Mouse (Mus musculus): ENCODE measurements at regions not wholly inside any gene's neighbourhood (a gene's known extent, or its start where the extent isn't known, plus 50 kb on each side); places are given as distances from the start of the nearest gene placed in this dataset.
A peak's percentile ranks its signal among the peaks of the same experiment; 100 is the strongest.

DNA sequence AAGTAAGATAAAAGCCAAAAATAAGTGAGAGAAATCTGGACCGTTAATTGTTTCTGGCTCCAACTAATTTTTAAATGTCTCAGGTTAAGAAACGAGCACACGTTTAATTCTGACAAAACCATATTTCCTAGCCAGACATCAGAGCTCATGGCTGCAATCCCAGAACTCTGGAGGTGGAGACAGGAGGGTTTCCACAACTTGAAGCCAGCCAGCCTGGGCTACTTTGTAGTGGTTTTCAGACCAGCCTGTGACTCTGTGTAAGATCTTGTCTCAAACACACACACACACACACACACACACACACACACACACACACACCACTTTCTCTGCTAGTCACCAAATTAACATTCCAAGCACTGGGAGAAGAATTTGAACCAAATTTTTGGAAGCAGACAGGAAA, 174.2 kb downstream of the Efnb2 start:
- ATAC-seq (replicated peaks; ENCODE audit: poor library complexity): no peak

DNA sequence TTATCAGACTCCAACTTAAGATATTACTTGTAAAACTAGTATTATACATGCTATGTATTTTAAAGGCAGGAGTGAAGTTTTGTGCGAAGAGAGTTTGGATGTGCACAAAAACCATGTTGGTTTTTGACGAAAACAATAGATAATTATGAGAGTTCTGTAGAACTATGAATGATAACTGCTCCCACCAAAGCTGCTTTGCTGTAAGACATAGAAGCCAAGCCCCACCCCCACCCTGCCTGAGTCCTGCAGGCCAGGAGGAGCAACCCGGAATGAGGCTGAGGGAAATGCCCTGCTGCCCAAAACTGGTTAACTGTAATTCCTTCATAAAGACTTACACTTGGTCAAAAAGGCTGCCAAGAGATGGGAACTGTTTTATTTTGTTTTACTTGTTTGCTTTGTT, 175.8 kb downstream of the Efnb2 start:
- ATAC-seq (replicated peaks; ENCODE audit: poor library complexity): no peak

DNA sequence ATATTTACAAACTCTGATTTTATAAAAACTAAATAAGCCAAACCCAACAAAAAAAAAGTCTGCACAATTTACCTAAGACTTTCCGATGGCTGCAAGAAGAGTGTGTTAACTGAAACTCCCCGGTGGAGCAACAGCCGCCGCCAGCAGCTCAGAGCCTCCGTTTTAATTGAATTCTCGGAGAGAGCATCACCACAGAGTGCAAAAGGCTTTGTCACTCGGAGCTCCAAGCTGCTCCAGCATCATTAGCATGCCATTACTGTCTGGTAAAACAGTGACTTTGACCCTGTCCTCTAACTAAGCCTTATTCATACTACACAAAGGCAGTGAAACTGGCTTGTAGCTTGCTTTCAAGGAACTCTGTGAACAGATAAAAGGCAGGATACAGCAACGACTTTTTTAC, 176.5 kb downstream of the Efnb2 start:
- no peak for ATAC-seq (replicated peaks; ENCODE audit: poor library complexity)

DNA sequence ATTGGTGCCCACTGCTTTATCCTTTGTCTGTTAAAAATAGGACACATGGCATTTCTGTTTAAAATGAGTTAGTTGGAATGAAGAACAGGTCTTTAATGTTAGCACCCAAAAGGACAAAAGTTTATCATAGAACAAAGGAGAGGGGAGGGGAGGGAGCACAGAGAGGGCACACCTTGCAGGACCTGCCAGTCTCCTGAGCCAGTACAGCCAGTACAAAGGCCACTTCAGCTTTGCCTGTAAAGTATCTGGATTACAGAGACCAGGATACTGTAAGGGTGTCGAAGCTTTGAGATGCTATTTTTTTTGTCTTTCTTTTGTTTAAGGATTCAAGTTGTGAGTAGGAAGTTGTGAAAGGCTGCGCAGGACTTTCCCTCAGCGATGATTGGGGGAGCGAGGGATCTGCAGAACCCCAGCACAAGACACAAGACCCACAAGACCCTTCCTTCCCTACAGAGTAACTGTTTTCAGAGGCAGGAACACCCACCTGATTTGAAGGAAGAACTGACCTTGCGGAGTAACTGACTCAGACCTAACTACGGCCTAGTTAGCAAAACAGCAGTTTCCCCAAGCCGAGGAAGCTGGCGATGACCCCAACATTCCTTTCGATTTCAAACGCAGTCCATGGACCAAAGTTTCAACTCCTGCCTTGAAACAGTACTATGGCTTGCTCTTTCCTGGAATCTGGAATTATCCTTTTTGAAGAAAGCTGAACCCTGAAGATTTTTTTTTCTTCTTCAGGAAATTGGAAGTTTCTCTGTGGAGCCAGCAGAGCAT, 178.1 kb downstream of the Efnb2 start:
- ATAC-seq (replicated peaks; ENCODE audit: poor library complexity): no peak

DNA sequence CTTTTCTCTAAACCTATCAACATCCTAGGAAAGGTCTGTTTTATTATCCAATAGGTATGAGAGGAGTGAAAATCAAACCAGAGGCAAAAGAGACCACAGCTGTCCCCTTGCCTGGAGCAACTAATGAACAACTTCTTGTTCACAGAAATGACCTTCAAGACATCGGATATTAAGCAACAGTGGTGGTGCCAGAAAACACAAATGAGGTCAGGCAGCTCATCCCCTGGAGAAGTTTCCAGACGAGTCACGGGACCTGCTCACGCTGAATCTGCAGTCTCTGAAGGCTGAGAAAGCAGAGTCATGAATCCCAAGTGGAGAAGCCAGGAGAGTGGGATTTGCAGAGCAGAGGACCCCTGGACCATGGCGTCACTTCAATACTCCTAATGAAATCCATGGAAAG, 183.6 kb downstream of the Efnb2 start:
- ATAC-seq (replicated peaks; ENCODE audit: poor library complexity): no peak

DNA sequence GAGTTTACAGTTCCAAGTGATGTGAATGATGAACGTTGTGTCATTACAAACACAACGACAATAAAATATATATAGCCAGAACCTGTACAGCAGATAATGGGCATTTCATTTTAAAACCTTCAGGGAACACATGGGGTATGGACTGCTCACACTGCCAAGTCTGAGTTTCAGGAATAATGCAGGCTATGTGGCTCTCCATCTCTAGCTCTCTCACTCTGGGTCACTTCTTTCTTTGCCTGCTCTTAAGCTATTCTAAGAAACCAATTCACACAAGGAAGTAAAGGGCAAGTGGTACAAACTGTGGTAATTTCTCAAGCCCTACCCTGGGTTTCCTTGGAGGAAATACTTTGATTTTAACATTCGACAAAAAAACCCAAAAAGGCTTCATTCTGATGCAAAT, 192.5 kb downstream of the Efnb2 start:
- no peak for ATAC-seq (replicated peaks; ENCODE audit: poor library complexity)

DNA sequence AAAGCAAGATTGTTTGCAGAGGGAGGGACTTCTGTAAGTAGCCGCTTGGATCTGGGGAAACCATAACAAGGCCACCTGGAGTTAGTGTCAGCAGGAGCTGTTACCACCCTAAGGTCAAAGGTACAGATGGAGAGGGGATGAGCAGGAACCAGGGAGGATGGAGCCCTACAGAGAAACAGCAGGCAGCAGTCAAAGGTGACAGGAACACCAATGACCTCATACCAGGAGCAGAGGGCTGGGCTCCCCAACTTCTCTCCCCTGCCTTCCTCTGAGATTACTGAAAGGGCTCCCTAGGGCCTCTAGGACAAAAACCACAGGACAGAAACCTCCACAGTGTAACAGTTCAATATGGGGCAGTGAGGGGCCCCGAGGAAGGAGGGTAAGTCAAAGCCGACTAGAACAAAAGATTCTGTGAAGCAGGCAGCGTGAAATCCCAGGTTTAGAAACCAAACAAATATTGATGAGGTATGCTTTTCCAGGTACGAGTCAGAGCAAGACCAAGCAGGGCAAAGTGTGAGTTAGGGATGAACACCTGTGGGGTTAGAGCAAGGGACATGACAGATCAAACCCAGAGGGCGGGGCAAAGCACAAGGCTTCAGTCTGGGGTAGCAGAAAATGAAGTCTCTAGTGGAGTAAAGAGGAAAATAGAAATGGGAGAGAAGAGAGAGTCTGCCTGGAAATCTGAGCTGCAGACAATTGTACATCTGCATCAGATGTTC, 194.4 kb downstream of the Efnb2 start:
- ATAC-seq (replicated peaks; ENCODE audit: poor library complexity): no peak

DNA sequence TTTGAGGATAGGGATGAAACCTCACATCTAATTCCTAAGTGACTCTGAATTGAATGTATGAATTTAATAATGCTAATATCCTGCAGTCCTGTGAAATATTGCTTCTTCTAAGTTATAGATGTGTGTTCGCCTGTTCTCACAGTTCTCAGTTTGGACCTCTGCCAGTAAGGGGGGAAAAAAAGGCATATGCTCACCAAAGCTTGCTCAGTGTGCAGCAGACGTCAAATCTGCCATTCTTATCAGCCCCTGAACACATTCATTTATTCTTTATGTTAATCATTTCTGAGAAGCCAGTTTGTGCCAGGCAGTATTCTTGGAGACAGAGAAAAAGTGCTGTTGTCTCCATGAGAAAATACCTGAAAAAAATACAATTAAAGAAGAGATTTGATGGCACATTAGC, 198.6 kb downstream of the Efnb2 start:
- no peak for ATAC-seq (replicated peaks; ENCODE audit: poor library complexity)

DNA sequence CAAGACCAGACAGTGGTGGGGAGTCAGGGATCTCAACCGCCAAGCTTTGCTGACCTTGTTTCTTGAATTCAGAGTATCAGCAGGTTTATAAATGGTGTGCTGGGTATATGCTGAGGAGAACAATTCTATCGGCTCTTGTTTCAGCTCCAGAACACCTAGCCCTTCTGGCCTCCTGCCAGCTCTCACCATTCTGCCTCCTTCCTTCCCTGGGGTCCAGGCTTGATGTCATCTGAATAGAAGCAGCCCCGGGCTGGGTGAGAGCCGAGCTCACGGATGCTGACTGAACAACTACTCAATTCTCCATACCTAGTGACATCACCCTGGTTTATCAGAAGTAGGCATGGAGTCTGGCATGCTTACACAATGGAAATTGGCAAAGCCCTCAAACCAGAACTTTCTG, 203.5 kb downstream of the Efnb2 start:
- no peak for ATAC-seq (replicated peaks; ENCODE audit: poor library complexity)

DNA sequence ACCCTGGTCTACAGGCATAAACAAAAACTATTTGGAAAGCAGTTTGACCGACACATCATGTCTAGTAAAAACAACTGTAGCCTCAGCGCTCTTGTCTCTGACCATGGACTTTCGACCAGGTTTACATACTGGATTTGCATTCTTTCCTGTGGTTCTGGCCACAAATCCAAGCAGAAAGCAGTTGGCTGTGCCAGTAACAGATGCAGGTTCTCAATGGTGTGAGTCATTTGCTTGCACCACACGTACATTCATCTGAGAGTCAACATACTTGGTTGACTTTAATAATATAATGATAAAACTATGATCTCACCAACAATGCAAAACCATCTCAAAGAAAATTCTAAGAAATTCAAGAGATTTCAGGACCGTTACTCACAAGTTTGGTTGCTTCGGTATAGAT, 207.1 kb downstream of the Efnb2 start:
- ATAC-seq (replicated peaks; ENCODE audit: poor library complexity): no peak

DNA sequence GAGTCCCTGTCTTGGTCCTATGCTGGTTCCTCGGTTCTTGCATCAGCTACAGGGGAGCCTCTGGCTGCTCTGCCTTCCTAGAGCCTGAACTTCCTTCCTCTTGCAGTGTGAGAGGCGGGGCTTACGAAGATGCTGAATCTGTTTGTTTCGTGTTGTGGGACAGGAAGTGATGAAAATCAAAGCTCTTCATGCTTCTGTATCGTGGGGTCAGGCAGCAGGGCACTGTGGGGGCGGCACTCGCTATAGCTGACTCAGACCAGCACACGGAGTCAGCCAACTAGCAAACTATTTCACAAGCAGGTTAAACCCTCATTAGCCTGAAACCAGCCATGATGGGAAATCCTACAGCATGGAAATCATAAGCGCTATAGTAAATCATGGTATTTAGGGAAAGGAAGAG, 208.8 kb downstream of the Efnb2 start:
- no peak for ATAC-seq (replicated peaks; ENCODE audit: poor library complexity)

DNA sequence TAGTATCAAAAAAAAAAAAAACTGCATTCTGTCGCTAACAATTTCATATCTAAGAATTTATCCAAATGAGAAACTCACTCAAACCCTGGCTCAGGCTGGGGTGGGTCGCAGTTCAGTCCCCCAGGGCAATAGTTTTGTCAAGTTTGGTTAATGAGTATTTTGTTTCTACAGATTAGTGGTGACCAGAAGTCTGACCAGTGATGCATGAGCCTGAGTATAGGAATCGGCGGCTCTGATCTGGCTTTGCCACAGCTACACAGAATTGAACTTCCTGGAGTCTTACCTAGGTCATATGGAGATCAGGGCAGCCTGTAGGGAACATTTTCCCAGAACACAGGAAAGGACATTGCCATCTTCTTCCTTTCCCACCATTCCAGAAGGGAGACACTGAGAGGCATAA, 212.1 kb downstream of the Efnb2 start:
- ATAC-seq (replicated peaks; ENCODE audit: poor library complexity): no peak

DNA sequence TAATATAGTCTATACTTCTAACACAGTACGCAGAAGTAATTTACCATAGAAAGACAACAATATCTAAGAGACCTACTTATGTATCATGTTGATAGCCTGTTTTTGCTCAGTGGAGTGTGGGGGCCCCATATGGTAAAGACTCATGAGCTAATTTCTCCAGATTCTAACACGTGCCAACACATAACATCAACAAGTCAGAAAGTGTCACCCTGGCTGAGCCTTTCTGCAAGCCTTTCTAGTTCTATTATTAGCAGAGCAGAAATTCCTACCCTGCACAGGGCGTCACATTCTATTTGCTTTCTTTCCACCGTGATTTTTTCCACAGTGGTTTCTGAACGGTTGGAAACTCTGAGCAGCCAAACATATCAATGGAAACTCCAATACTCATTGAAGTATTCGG, 219.5 kb downstream of the Efnb2 start:
- no peak for ATAC-seq (replicated peaks; ENCODE audit: poor library complexity)

DNA sequence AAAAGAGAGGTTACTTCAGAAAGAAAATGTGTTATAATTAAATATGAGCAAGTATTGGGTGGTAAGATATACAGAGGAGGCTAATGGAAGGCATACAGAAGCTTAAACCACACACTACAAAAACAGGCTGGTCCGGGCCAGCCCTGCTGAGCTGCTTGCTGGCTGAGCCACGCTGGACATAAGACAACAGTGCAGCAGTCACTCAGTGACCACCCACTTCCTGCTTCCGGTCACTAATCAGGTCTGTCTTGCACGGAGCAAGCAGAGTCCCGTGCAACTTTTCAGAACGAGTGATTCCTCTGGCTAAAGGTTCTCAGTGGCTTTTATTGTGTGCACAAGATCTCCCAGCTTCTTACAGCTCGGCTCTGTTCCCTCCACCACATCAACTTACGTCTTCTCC, 220.1 kb downstream of the Efnb2 start:
- peak; percentile 52 for ATAC-seq (replicated peaks; ENCODE audit: poor library complexity)

DNA sequence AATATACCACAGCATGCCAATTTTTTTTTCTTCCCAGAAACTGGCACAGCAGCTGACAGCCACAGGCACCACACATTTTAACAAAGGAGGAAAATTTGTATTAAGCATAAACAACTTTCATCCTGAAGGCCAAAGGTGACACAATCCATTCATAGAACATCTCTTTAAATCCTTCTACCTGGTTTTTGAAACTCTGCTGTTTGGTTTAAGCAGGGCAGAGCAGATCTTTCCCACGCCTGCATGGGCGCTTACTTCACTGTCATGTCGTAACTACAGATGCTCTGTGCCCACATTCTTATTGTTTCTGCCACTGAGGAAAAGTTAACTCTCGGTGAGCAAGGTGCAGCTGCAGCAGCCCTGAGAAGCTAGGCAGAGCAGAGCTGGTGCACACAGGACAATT, 234.8 kb downstream of the Efnb2 start:
- ATAC-seq (replicated peaks; ENCODE audit: poor library complexity): no peak

DNA sequence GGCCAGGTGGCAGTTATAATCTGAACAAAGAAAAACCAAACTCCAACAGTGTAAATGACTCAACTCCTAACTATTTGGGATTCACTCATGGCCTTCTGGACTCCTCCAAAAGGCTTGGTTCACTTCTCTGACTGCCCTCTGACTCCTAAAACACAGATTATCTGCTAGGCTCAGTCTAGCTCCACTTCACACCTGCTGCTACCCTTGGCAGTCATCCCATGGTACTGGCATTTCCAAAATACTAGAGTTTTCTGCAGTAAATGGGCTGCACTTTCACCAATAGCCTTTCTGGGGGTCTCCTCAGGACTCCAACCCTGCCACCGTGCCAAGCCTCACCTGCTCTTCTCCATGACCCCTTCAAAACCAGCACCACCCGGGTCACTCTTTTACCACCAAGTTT, 237.6 kb downstream of the Efnb2 start:
- no peak for ATAC-seq (replicated peaks; ENCODE audit: poor library complexity)

DNA sequence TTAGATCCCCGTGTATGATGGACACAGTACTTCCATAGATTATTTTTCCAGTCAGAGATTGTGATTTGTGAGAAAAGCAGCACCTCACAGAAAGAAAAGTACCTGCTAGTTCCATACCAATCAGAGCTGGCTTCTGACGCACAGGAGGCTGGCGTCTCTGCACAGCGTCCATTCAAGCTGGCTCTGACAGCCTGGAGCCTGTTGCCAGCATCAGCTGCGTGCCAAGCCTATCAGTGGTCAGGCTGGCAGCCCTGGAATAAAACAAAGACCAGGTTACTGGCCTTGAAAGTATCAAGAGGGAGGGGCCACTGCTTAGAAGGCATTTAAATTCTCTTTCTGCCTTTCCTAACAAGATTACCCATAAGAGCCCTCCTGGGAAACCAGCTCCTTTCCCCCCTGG, 239.3 kb downstream of the Efnb2 start:
- no peak for ATAC-seq (replicated peaks; ENCODE audit: poor library complexity)

DNA sequence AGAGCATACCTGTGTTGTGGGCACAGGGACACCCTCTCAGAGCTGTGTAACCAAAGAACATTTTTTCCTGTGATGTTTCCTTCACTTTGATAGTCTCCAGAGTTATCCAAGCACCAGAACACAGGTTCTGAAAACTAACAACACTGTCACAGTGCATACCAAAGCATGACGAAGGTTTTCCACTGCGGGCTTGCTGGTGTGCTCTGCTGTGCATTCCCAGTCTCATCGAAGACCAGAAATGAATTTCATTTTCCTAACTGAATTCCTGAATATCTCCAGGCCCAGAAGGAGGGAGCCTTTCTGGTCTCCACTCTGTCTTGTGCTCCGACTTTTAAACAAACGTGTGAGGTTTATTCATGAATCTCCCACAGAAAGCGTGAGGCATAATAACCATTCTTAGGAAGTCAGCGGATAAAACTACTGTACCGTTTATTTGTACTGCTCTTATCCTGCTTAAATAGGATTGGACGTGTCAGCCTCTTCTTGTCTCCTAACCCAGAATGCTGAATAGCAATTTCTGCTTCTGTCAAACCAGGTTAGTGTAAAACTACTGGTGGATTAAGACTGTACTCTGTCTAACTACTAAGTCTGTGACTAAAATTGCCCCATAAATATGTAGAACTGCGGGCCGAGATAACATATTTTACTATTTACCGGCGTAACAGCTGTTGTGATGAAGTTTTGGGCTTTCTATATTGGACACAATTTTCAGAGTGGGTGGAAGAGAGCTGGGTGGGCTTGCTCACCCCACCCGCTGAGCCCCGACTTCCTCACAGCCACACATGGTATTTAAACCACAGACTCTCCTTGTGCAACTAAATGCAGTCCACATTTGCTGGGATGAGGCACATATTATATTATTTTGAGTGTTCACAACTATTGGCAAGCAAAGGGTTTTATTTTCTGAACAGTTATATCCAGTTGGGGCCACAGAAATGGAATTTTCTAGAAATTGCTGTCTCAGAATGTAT, 241.4 kb downstream of the Efnb2 start:
- no peak for ATAC-seq (replicated peaks; ENCODE audit: poor library complexity)

DNA sequence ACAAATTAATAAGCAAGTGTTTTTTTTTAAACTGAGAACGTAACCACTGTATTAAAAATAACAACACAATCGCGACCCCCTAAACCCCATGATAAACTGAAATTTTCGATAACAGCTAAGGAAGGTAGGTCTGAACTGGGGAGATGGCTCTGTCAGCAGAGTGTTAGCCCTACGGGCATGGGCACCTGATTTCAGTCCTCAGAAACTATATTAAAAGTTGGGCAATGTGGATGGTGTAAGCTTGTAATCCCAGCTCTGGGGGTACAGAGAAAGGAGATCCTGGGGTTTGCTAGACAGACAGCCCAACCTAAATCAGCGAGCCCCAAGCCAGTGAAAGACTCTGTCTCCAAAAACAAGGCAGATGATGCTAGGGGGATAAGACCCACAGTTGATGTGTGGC, 242.1 kb downstream of the Efnb2 start:
- no peak for ATAC-seq (replicated peaks; ENCODE audit: poor library complexity)

DNA sequence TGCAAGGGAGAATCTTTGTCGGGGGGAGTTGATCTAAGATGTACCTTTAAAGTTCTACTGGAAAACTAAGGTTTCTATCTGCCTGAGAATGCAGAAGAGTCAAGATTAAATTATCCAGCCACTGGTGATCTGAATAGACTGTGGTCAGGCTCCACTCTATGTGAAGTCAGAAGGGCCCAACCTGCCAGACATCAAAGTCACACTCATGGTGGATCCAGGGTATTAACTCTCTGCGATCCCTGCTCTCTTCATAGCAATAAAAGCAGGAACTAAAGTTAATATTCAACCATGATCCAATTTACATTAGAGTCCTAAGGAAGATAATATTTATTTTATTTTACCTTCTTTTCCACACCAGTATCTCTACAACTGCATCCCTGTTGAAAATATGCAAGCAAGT, 242.5 kb downstream of the Efnb2 start:
- ATAC-seq (replicated peaks; ENCODE audit: poor library complexity): no peak

DNA sequence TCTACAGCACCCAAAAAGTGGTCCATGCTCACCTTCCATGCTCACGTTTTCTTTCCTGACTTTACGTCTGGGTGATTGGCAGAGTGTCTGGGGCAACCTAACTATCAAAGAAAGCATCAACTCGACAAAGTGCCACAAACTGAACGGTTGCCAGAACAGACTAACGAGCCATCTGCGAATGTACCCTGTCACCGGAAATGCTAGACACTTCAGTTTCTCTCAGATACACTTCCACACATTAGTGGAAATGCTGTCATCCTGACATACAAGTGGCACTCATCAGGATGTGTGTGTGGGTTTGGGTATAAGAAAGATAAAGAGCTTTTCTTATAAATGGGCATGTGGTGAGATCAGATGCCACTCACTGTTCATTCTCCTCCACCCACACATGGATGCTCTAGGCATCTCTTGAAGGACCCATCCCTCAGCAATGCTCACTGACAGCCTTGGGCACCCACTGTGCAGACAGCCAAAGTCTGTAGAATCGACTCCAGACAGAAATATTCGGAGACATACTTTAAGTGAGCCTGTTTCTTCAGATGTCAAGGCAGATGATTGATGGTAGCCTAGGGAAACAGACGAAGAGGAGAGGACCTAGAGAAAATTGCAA, 244.8 kb downstream of the Efnb2 start:
- ATAC-seq (replicated peaks; ENCODE audit: poor library complexity): no peak

All from megakaryocyte progenitor cell, adult 5-6 weeks (primary cell).